Mouse (Mus musculus) lung, postnatal 0 days (tissue): Measurements from ENCODE around the gene Brms1l.
A peak's percentile ranks its signal among the peaks of the same experiment; 100 is the strongest.

Experiments used
- CTCF ChIP-seq: IDR thresholded peaks from 2 replicates; pipeline ENCODE4 v1.5.1; 2016; ENCODE audit warnings: antibody characterized with exemption, mild to moderate bottlenecking
- EP300 ChIP-seq: IDR thresholded peaks from 2 replicates; pipeline ENCODE4 v1.6.1; 2016; ENCODE audit warnings: antibody characterized with exemption, mild to moderate bottlenecking, control low read depth

GRCm38 (mm10) chr12:55846741-55847140, 10.6 kb downstream of the Brms1l start:
- TF ChIP-seq CTCF (peak; percentile 64), EP300 (no peak)
